Mouse (Mus musculus) heart, postnatal 0 days (tissue): ENCODE measurements at regions not wholly inside any gene's neighbourhood (a gene's known extent, or its start where the extent isn't known, plus 50 kb on each side); places are given as distances from the start of the nearest gene placed in this dataset.

ENCODE experiments used
- ATAC-seq: fragments of 200-750 bp; cut with Nextera tagmentation; 2 replicates; pipeline ENCODE4 v1.8.0; 2017; ENCODE audit warnings: low read depth, moderate number of reproducible peaks, moderate library complexity; ENCODE audit not compliant: insufficient read depth
- DNase-seq: peaks from one replicate; pipeline ENCODE4 v3.0.0-alpha.2; 2016; ENCODE audit warnings: low spot score
- H3K27ac ChIP-seq: fragments of 300-500 bp; sonication (generic); 2 replicates; pipeline ENCODE4 v1.5.1; 2014; ENCODE audit warnings: low read depth, mild to moderate bottlenecking
- H3K27me3 ChIP-seq: fragments of 300-500 bp; sonication (generic); 2 replicates; pipeline ENCODE4 v1.6.1; 2014; ENCODE audit warnings: low read length, mixed read lengths; ENCODE audit not compliant: control insufficient read depth, insufficient read depth
- H3K36me3 ChIP-seq: fragments of 300-500 bp; sonication (generic); replicated peaks from 2 replicates; pipeline ENCODE4 v1.6.1; 2014; ENCODE audit warnings: low read length, mixed read lengths; ENCODE audit not compliant: control insufficient read depth, insufficient read depth
- H3K4me1 ChIP-seq: fragments of 300-500 bp; sonication (generic); 2 replicates; pipeline ENCODE4 v1.6.1; 2014; ENCODE audit warnings: antibody characterized with exemption; ENCODE audit not compliant: control insufficient read depth, insufficient read depth
- H3K4me2 ChIP-seq: fragments of 300-500 bp; sonication (generic); 2 replicates; pipeline ENCODE4 v1.6.1; 2014; ENCODE audit warnings: low read depth, mild to moderate bottlenecking, low read length, moderate library complexity
- H3K4me3 ChIP-seq: fragments of 300-500 bp; sonication (generic); 2 replicates; pipeline ENCODE4 v1.5.1; 2014; ENCODE audit warnings: low read depth, low read length
- H3K9ac ChIP-seq: fragments of 300-500 bp; sonication (generic); replicated peaks from 2 replicates; pipeline ENCODE4 v1.6.1; 2014; ENCODE audit warnings: low read depth, low read length, mixed read lengths
- H3K9me3 ChIP-seq: fragments of 300-500 bp; sonication (generic); replicated peaks from 2 replicates; pipeline ENCODE4 v1.6.1; 2016; ENCODE audit warnings: low read length; ENCODE audit not compliant: control insufficient read depth
- CTCF ChIP-seq: IDR thresholded peaks from 2 replicates; pipeline ENCODE4 v1.5.1; 2016; ENCODE audit warnings: antibody characterized with exemption, control low read depth, low read depth
- EP300 ChIP-seq: IDR thresholded peaks from 2 replicates; pipeline ENCODE4 v1.6.1; 2016; ENCODE audit warnings: antibody characterized with exemption, low read depth
- WGBS: fragments of 180-500 bp; shearing (Covaris S2); extraction: QIAGEN DNeasy Blood & Tissue Kit; methylation state at CpG from one replicate; pipeline ENCODE4 v1.1.7; 2014; 5-methylcytosine and 5-hydroxymethylcytosine counted together

DNA sequence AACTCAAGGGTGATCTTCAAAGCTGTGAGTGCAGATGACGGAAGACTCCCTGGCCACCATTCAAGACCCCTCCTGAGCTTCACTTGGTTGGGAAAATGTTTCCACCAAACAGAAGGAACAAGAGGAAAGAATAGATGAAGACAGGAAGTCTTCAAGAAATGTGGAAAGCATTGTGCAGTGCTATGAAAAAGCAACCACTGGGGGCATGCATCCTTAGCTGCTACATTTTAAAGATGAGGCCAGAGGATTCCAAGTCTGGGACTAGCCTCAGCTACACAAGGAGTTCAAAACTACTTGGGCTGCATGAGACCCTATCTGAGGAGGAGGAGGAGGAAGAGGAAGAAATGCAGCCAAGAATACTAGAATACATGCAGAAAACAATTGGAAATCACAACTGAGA is 207.6 kb upstream of the Hes1 start:
- Histone ChIP-seq H3K36me3 (no peaks in the 10 kb centered on the region), H3K9ac (no peak overlapping the region), H3K4me1 (no peaks in the 10 kb centered on the region; the same call in 1 of the 2 replicates), H3K27me3 (no peaks in the 10 kb centered on the region), H3K4me3 (no peak overlapping the region), H3K4me2 (no peak overlapping the region), H3K9me3 (no peaks in the 10 kb centered on the region), H3K27ac (no peak overlapping the region)
- TF ChIP-seq CTCF, result no peak
- TF ChIP-seq EP300, result no peak
- DNase-seq, result no peak
- WGBS, result 94% methylated on average over 1 of the region's 1 CpGs
- no peak for ATAC-seq

DNA sequence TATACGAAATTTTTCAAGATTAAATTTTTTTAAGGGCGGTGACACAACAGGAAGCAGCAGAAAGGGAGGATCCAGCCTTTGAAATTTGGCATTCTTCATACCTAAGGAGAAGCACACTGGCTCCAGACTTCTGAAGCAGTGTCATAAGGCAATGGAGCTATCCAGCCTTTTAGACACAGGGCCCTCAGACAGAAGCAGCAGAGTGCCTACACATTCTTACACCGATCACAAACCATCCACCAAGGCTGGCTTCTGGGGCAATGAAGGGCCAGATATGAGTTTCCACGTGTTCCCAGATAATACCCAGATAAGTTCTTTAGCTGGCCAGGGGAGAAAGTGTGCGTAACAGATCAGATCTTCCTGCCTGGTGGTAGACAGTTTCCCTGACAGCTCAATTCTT is 205.5 kb upstream of the Hes1 start:
- TF ChIP-seq CTCF (no peak), EP300 (no peak)
- 60% methylated on average over 5 of the region's 5 CpGs for WGBS
- Histone ChIP-seq H3K36me3 (no peaks in the 10 kb centered on the region), H3K9me3 (no peaks in the 10 kb centered on the region), H3K4me2 (no peak overlapping the region), H3K9ac (no peak overlapping the region), H3K27me3 (peaks cover 7% of the 10 kb centered on the region; the same call in 1 of the 2 replicates), H3K4me1 (no peaks in the 10 kb centered on the region; the same call in 1 of the 2 replicates), H3K4me3 (no peak overlapping the region), H3K27ac (no peak overlapping the region)
- DNase-seq (no peak), ATAC-seq (no peak)

DNA sequence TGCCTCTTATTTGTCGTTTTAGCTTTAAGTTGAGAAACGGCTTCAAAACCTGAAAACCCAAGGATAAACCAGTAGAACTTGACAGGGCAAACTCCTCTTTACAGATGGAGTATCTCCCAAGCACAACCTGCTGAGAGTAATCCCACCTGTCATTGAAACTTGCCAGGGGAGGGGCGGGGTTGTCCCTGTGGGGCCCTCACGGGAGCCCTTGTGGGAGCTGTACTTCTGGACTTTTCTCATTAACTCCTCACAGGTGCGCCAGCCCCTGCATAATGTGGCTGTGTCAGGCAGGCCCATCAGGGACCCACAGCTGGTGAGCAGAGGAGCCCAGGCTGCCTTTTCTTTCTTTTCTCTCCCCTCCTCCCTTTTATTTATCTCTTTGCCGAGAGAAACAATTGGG is 203.9 kb upstream of the Hes1 start:
- 65% methylated on average over 6 of the region's 6 CpGs for WGBS
- H3K4me3 ChIP-seq, result no peak overlapping the region

DNA sequence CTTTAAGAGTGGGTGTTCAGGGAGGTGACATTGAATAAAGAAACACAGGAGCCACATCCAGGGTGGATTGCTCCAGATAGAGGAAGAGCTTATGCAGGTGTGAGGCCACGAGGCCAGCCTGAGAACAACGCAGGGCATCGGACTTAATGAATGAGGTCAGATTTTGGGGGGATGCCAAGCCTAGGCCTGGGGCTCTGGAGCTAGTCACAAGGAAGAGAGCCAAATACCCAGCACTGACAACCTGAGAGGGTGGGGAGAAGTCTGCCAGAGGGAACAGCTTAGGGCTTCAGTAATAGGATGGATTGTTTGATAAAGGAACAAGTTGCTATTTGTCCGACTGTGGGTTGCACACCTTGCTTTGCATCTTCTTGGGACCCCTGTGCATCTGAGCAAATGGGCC is 203.1 kb upstream of the Hes1 start:
- H3K9ac ChIP-seq, result no peak overlapping the region
- TF ChIP-seq CTCF (no peak), EP300 (no peak)
- DNase-seq, result peak; percentile 51
- H3K36me3 ChIP-seq, result no peaks in the 10 kb centered on the region
- no peak overlapping the region for H3K4me3 ChIP-seq
- peak; percentile 17; the same call in 1 of the 2 replicates for ATAC-seq
- peaks cover 7% of the 10 kb centered on the region; the same call in 1 of the 2 replicates for H3K27me3 ChIP-seq
- H3K27ac ChIP-seq, result no peak overlapping the region
- WGBS, result 16% methylated on average over 4 of the region's 4 CpGs
- H3K9me3 ChIP-seq, result no peaks in the 10 kb centered on the region
- no peak overlapping the region for H3K4me2 ChIP-seq
- H3K4me1 ChIP-seq, result no peaks in the 10 kb centered on the region; the same call in 1 of the 2 replicates

More for the DNA sequence above, 203.9 kb upstream of the Hes1 start:
- ATAC-seq (no peak), DNase-seq (no peak)
- TF ChIP-seq CTCF, result no peak
- H3K9me3 ChIP-seq, result no peaks in the 10 kb centered on the region
- no peaks in the 10 kb centered on the region; the same call in 1 of the 2 replicates for H3K4me1 ChIP-seq
- H3K9ac ChIP-seq, result no peak overlapping the region
- no peaks in the 10 kb centered on the region for H3K36me3 ChIP-seq
- H3K27ac ChIP-seq, result no peak overlapping the region
- H3K27me3 ChIP-seq, result peaks cover 7% of the 10 kb centered on the region; the same call in 1 of the 2 replicates
- no peak overlapping the region for H3K4me2 ChIP-seq

DNA sequence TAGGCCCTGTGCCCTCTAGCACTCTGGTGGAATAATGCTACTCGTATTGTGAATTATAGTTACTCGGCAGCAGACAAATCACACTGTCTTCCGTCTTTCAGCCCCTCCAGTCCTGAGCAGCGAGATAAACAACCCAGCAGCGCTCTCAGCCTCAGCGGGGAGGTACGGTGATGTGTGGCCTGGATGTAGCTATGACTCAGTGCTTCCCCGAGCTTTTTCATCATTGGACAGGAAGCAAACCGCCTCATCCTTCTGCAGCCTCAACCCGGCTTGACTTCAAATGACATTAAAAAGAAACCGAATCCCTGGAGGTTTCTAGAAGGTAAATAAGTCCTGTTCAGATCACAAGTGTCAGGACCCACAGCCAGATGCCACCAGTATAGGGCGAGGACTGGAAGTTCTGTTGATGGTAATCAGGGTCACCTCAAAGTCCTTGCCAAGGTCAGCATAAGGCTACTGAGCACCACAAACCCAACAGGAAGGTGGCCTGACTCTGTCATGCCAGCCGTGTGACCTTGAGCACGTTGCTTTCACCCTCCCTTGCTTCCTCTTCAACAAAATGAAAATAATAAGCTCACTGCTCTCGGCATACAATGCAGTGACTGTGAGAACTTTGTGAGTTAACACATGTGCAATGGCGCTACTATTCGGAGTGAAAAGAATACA is 199.0 kb upstream of the Hes1 start:
- Histone ChIP-seq H3K4me2 (no peak overlapping the region), H3K4me3 (no peak overlapping the region), H3K27me3 (peaks cover 7% of the 10 kb centered on the region; the same call in 1 of the 2 replicates), H3K27ac (no peak overlapping the region), H3K36me3 (no peaks in the 10 kb centered on the region), H3K4me1 (no peaks in the 10 kb centered on the region), H3K9me3 (no peaks in the 10 kb centered on the region), H3K9ac (no peak overlapping the region)
- WGBS, result 44% methylated on average over 17 of the region's 17 CpGs
- no peak for TF ChIP-seq EP300
- TF ChIP-seq CTCF, result no peak
- DNase-seq (no peak), ATAC-seq (0 out of 2 replicates have a peak, but pooled peaks have one; percentile 44)

DNA sequence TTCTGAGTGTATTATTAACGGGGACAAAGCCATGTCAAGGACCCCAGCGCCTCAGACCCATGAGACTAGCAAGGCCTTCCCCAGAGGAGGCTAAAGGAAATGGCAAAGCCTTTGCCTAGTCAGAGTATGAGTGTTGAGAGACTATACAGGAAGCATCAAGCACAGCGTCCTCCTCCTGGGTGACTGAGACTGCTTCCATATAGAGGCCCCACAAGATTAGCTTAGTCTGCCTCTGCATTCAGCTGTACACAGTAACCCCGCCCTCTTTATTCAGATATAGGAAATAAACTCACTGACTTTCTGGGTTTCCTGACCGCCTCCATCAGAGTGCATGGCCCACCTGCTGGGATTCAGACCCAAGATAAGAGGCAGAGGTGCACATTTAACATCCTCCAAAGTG is 192.8 kb upstream of the Hes1 start:
- H3K4me3 ChIP-seq, result no peak overlapping the region
- DNase-seq (no peak), ATAC-seq (no peak)
- no peaks in the 10 kb centered on the region for H3K36me3 ChIP-seq
- H3K9ac ChIP-seq, result no peak overlapping the region
- no peak overlapping the region for H3K27ac ChIP-seq
- H3K4me1 ChIP-seq, result no peaks in the 10 kb centered on the region
- no peaks in the 10 kb centered on the region for H3K27me3 ChIP-seq
- TF ChIP-seq CTCF, result no peak
- TF ChIP-seq EP300, result no peak
- WGBS, result 75% methylated on average over 5 of the region's 5 CpGs
- no peaks in the 10 kb centered on the region for H3K9me3 ChIP-seq
- H3K4me2 ChIP-seq, result no peak overlapping the region
